Mouse (Mus musculus) midbrain, embryonic 11.5 days (tissue): ENCODE measurements around the gene Nsg1. TPM values are rescaled to one million over a fixed set of nuclear protein-coding genes. Genes with fewer than 3 reads are reported as not detected.

Source experiments
- ATAC-seq: fragments of 200-750 bp; cut with Nextera tagmentation; 2 replicates; pipeline ENCODE4 v1.8.0; 2017; ENCODE audit warnings: moderate TSS enrichment, moderate library complexity; ENCODE audit not compliant: low FRiP score
- DNase-seq: peaks from one replicate; pipeline ENCODE4 v3.0.0; 2015; ENCODE audit warnings: low spot score; ENCODE audit errors: missing footprints
- H3K27ac ChIP-seq: fragments of 300-500 bp; sonication (generic); 2 replicates; pipeline ENCODE4 v1.5.1; 2014; ENCODE audit warnings: low read depth, low read length
- H3K27me3 ChIP-seq: fragments of 300-500 bp; sonication (generic); 2 replicates; pipeline ENCODE4 v1.6.1; 2014; ENCODE audit warnings: mild to moderate bottlenecking, low read length, moderate library complexity, mixed read lengths; ENCODE audit not compliant: control insufficient read depth, insufficient read depth
- H3K36me3 ChIP-seq: fragments of 300-500 bp; sonication (generic); 2 replicates; pipeline ENCODE4 v1.6.1; 2014; ENCODE audit warnings: mild to moderate bottlenecking, low read length, moderate library complexity, mixed read lengths; ENCODE audit not compliant: control insufficient read depth, insufficient read depth
- H3K4me1 ChIP-seq: fragments of 300-500 bp; sonication (generic); 2 replicates; pipeline ENCODE4 v1.6.1; 2014; ENCODE audit warnings: low read length; ENCODE audit not compliant: control insufficient read depth, insufficient read depth
- H3K4me2 ChIP-seq: fragments of 300-500 bp; sonication (generic); 2 replicates; pipeline ENCODE4 v1.6.1; 2014; ENCODE audit warnings: mild to moderate bottlenecking, moderate library complexity
- H3K4me3 ChIP-seq: fragments of 300-500 bp; sonication (generic); 2 replicates; pipeline ENCODE4 v1.5.1; 2014; ENCODE audit warnings: low read depth, low read length
- H3K9ac ChIP-seq: fragments of 300-500 bp; sonication (generic); 2 replicates; pipeline ENCODE4 v1.6.1; 2014; ENCODE audit warnings: low read length
- H3K9me3 ChIP-seq: fragments of 300-500 bp; sonication (generic); 2 replicates; pipeline ENCODE4 v1.6.1; 2016; ENCODE audit warnings: low read length; ENCODE audit not compliant: control insufficient read depth
- WGBS: fragments of 180-500 bp; shearing (Covaris S2); extraction: QIAGEN DNeasy Blood & Tissue Kit; methylation state at CpG from one replicate; pipeline ENCODE4 v1.1.7; 2014; 5-methylcytosine and 5-hydroxymethylcytosine counted together
- polyA plus RNA-seq: library from polyadenylated mRNA; unstranded; fragments of >200 nt; fragmentation: Nextera tagmentation; extraction: Ambion mirVana; gene quantifications from 2 replicates; pipeline ENCODE4 v1.2.1, GENCODE M21; 2014

Gene Nsg1
- polyA plus RNA-seq, 1 experiment from 2014 or later: 77.4 TPM

- ATAC-seq: no peak
- DNase-seq: no peak
- H3K36me3 ChIP-seq: no peaks in the 10 kb centered on the region
- 90% methylated on average over 2 of the region's 2 CpGs for WGBS
- no peak overlapping the region for H3K27ac ChIP-seq
- H3K27me3 ChIP-seq: no peaks in the 10 kb centered on the region
- H3K4me1 ChIP-seq: no peaks in the 10 kb centered on the region
- no peaks in the 10 kb centered on the region for H3K9me3 ChIP-seq
- H3K4me3 ChIP-seq: no peak overlapping the region
- H3K4me2 ChIP-seq: no peak overlapping the region
- no peak overlapping the region for H3K9ac ChIP-seq
These were observed 65.4 kb downstream of the Nsg1 start for GRCm38 (mm10) chr5:38094331-38094730.

DNA sequence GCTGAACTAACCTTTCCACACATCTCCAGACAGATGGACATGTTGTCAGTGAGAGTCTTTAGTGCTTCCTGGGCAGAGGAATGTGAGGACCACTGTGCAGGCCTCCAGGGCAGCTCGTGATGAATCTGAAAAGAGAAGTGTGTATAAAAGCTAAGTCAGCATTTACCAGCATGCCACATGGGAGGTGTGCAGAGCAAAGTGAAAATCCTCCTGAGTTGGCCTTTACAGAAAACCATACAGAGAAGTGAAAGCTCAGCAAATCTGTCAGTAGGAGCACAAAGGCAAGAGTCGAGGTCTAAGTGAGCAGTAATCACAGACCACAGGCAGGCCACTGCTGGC lies 67.8 kb downstream of the Nsg1 start:
- H3K9ac ChIP-seq: no peak overlapping the region
- WGBS: 85% methylated on average over 2 of the region's 2 CpGs
- no peak for DNase-seq
- no peak overlapping the region for H3K4me3 ChIP-seq
- no peak overlapping the region for H3K27ac ChIP-seq
- H3K4me2 ChIP-seq: no peak overlapping the region
- H3K9me3 ChIP-seq: no peaks in the 10 kb centered on the region
- H3K27me3 ChIP-seq: no peaks in the 10 kb centered on the region
- H3K4me1 ChIP-seq: no peaks in the 10 kb centered on the region
- no peaks in the 10 kb centered on the region for H3K36me3 ChIP-seq
- ATAC-seq: no peak

DNA sequence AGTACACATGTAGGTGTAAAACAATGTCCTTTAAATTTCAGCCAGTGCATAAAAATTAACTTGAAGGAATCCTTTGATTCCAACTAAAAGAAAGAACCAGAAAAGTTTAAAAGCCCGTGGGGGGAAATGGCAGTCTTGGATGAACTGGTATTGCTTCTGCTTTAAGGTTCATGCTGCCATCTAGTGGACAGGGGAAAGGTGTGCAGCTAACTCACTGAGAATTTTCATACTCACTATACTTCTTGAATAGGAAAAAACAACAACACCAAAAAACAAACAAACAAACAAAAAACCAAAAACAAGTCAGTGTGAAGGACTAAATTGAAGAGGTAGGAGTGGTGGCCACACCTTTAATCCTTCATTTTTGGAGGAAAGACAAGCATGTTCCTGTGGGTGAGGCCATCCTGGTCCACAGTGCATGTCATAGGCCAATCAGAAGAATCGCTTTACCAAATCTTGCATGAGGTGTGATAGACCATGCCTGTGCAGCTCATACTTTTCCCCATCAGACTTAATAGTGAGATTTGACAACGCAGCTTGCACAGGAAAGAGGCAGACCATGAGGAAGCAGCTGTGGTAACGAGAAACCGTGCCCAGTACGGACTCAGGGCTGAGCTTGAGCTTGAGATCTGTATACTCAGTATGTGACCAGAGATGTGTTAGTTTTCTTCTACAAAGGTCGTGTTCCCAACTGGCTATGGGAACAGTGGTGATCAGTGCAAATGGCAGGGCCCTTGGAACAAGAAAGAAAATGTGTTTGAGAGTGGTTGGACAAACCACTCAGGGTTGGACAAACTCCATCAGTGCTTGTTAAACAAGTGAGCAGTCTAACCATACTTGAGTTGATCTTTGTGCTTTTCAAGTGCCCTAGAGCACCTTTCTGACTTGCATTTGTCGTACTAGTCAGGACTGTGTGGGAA lies 68.4 kb downstream of the Nsg1 start:
- Histone ChIP-seq H3K27me3 (no peaks in the 10 kb centered on the region), H3K4me1 (no peaks in the 10 kb centered on the region), H3K36me3 (no peaks in the 10 kb centered on the region), H3K4me3 (no peak overlapping the region), H3K27ac (no peak overlapping the region), H3K9me3 (no peaks in the 10 kb centered on the region), H3K4me2 (no peak overlapping the region), H3K9ac (no peak overlapping the region)
- ATAC-seq (0 out of 2 replicates have a peak, but pooled peaks have one; percentile 19), DNase-seq (peak; percentile 92)
- 73% methylated on average over 8 of the region's 8 CpGs for WGBS

- Histone ChIP-seq H3K27me3 (no peaks in the 10 kb centered on the region), H3K9me3 (no peaks in the 10 kb centered on the region), H3K4me2 (no peak overlapping the region), H3K27ac (no peak overlapping the region), H3K4me3 (no peak overlapping the region), H3K36me3 (no peaks in the 10 kb centered on the region), H3K4me1 (peaks cover 3% of the 10 kb centered on the region), H3K9ac (no peak overlapping the region)
- DNase-seq (no peak), ATAC-seq (0 out of 2 replicates have a peak, but pooled peaks have one; percentile 31)
- 58% methylated on average over 3 of the region's 3 CpGs for WGBS
These were observed 69.1 kb downstream of the Nsg1 start for GRCm38 (mm10) chr5:38090581-38090980.

GRCm38 (mm10) chr5:38090111-38090510 lies 69.6 kb downstream of the Nsg1 start:
- 62% methylated on average over 3 of the region's 3 CpGs for WGBS
- Histone ChIP-seq H3K9me3 (no peaks in the 10 kb centered on the region), H3K27ac (no peak overlapping the region), H3K36me3 (no peaks in the 10 kb centered on the region), H3K27me3 (no peaks in the 10 kb centered on the region), H3K9ac (no peak overlapping the region), H3K4me2 (no peak overlapping the region), H3K4me1 (peaks cover 7% of the 10 kb centered on the region), H3K4me3 (no peak overlapping the region)
- no peak for ATAC-seq
- no peak for DNase-seq

Other genes with a start within 250 kb of the Nsg1 start
- 48.6 and 56.7 TPM in 2 replicates for gene Stx18, start 121.2 kb downstream of the Nsg1 start, polyA plus RNA-seq
- gene Zbtb49, start 60.5 kb upstream of the Nsg1 start, polyA plus RNA-seq: 13.5 and 17.8 TPM in 2 replicates
- gene Lyar, start 60.6 kb upstream of the Nsg1 start, polyA plus RNA-seq: 129 and 143 TPM in 2 replicates
- 104 and 116 TPM in 2 replicates for gene Tmem128, start 100.3 kb upstream of the Nsg1 start, polyA plus RNA-seq
- 0.07 TPM in 1 of 2 replicates, not detected in the other for gene Otop1, start 116.1 kb upstream of the Nsg1 start, polyA plus RNA-seq
- 0.11 TPM in 1 of 2 replicates, not detected in the other for gene Drd5, start 159.5 kb upstream of the Nsg1 start, polyA plus RNA-seq